Mouse (Mus musculus): ENCODE results near the gene Plcd1.

- TF ChIP-seq CTCF (IDR thresholded peaks at IDR 0.05; ENCODE audit: extremely low read depth, insufficient read length, insufficient replicate concordance, low read depth, low read length) (no peak), POLR2A (IDR thresholded peaks at IDR 0.05; ENCODE audit: low read depth, low read length) (no peak)
These were observed 26.3 kb upstream of the Plcd1 start for GRCm38 (mm10) chr9:119119409-119120167.

Data from small intestine, adult 2 months (tissue).